Mouse (Mus musculus) spleen, adult 2 months (tissue): Measurements from ENCODE around the gene Shisa8. TPM values are rescaled to one million over a fixed set of nuclear protein-coding genes. Genes with fewer than 3 reads are reported as not detected.
A peak's percentile ranks its signal among the peaks of the same experiment; 100 is the strongest.
"Not testable (repeated sequence)": the region's sequence is repeated elsewhere in the genome, so short reads cannot be mapped to it uniquely, and the experiment has no call there.

ENCODE experiments used
- DNase-seq, 2 experiments: peaks; one replicate each; pipeline versions ENCODE4 v3.0.0 to v3.0.0-alpha.2; 2012 to 2021; ENCODE audit warnings: low spot score in 2 of 2, low read depth in 1 of 2
- H3K27ac ChIP-seq: fragments of 200-500 bp; 2 replicates; pipeline ENCODE4 v1.5.1; 2012; ENCODE audit warnings: low read length, inconsistent platforms; ENCODE audit not compliant: insufficient read depth
- H3K27me3 ChIP-seq: fragments of 200-500 bp; 2 replicates; pipeline ENCODE4 v1.6.1; 2012; ENCODE audit warnings: mild to moderate bottlenecking, moderate library complexity, low read length, inconsistent platforms; ENCODE audit not compliant: control insufficient read depth, insufficient read depth
- H3K36me3 ChIP-seq: fragments of 200-500 bp; 2 replicates; pipeline ENCODE4 v1.6.1; 2012; ENCODE audit warnings: mild to moderate bottlenecking, low read length, inconsistent platforms; ENCODE audit not compliant: control insufficient read depth, insufficient read depth
- H3K4me1 ChIP-seq: fragments of 200-500 bp; 2 replicates; pipeline ENCODE4 v1.6.1; 2011; ENCODE audit warnings: inconsistent platforms; ENCODE audit not compliant: control insufficient read depth, insufficient read depth, insufficient read length
- H3K4me3 ChIP-seq: fragments of 200-500 bp; 2 replicates; pipeline ENCODE4 v1.5.1; 2011; ENCODE audit warnings: mild to moderate bottlenecking, inconsistent platforms; ENCODE audit not compliant: insufficient read depth, insufficient read length; ENCODE audit errors: extremely low read depth
- CTCF ChIP-seq: fragments of 200-500 bp; IDR thresholded peaks from 2 replicates; pipeline ENCODE4 v1.5.1; 2011; ENCODE audit warnings: mild to moderate bottlenecking, inconsistent platforms; ENCODE audit not compliant: insufficient read depth, insufficient read length, insufficient replicate concordance; ENCODE audit errors: extremely low read depth
- POLR2A ChIP-seq: fragments of 200-500 bp; IDR thresholded peaks from 2 replicates; pipeline ENCODE4 v1.6.1; 2011; ENCODE audit warnings: low read depth, low read length, inconsistent platforms
- WGBS: fragments of 180-500 bp; shearing (Covaris S2); methylation state at CpG from one replicate; pipeline ENCODE4 v1.1.7; 2018; 5-methylcytosine and 5-hydroxymethylcytosine counted together
- polyA plus RNA-seq: library from polyadenylated mRNA; depleted of rRNA; stranded (reverse); fragments of >200 nt; gene quantifications from 2 replicates; pipeline ENCODE4 v1.2.3, GENCODE M21; 2012; rRNA removed

Shisa8 gene
- 5.4 and 14.7 TPM in 2 replicates for polyA plus RNA-seq

DNA sequence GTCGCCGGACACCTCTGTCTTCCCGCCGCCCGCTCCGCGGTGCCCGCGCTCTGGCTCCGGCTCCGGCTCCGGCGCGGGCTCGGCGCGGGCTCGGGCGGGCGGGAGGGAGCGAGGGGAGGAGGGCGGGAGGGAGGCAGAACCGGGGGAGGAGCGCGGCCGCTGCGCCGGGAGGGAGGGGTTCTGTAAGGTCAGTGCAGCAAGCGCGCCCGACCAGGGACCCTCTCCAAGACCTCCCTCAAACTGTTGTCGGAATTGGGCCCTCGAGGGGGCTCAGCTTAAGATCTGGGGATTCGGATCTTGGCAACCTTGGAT is at the start of gene Shisa8:
Gene Shisa8 (minus strand): TSS at position 64 of the 312 bp plus-strand sequence.
- H3K4me3 ChIP-seq, result peak within 1 kb of the TSS; percentile 56
- 2% methylated on average over 28 of the region's 34 CpGs for WGBS
- H3K36me3 ChIP-seq, result no peaks in the 10 kb centered on the region; the same call in 1 of the 2 replicates
- peaks cover 19% of the 10 kb centered on the region for H3K27me3 ChIP-seq
- no peak within 1 kb of the TSS for H3K27ac ChIP-seq
- TF ChIP-seq POLR2A, result no peak
- no peak for TF ChIP-seq CTCF
- no peak for DNase-seq
- peaks cover 20% of the 10 kb centered on the region for H3K4me1 ChIP-seq

- Histone ChIP-seq H3K36me3 (no peaks in the 10 kb centered on the region), H3K4me1 (no peaks in the 10 kb centered on the region; the same call in 1 of the 2 replicates), H3K27ac (no peak overlapping the region), H3K27me3 (no peaks in the 10 kb centered on the region), H3K4me3 (no peak overlapping the region)
- peak; percentile 29 to 69 for DNase-seq
- TF ChIP-seq POLR2A, result no peak
- peak; percentile 98 for TF ChIP-seq CTCF
- 11% methylated on average over 16 of the region's 16 CpGs for WGBS
Observed at GRCm38 (mm10) chr15:82259510-82259909, 46.9 kb upstream of the Shisa8 start.

DNA sequence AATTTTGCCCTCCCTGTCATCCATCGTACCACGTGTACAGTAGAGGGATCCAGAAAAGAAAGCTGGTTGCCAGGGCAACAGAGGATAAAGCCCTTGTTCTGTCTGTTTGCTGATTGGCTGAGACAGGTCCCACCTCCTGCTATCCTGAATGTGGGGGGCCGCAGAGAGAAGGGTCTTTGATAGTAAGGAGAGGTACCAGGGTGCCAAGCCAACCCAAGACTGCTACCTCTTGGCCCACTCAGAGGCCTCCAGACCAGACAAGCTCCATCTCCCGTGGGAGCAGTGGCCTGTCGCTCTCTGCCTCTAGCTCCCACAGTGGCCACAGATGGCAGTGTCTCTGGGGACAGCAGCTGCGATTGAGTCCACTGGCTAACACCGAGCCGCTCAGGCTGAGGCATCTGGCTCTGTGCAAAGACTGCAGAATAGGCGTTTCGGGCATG is 43.3 kb upstream of the Shisa8 start:
- H3K4me1 ChIP-seq, result no peaks in the 10 kb centered on the region; the same call in 1 of the 2 replicates
- 17% methylated on average over 10 of the region's 10 CpGs for WGBS
- TF ChIP-seq POLR2A (no peak), CTCF (no peak)
- H3K27ac ChIP-seq, result no peak overlapping the region
- no peaks in the 10 kb centered on the region for H3K36me3 ChIP-seq
- H3K27me3 ChIP-seq, result no peaks in the 10 kb centered on the region
- DNase-seq, result no peak
- H3K4me3 ChIP-seq, result no peak overlapping the region

GRCm38 (mm10) chr15:82255248-82255647 is 42.6 kb upstream of the Shisa8 start:
- Histone ChIP-seq H3K27ac (no peak overlapping the region), H3K36me3 (no peaks in the 10 kb centered on the region), H3K4me1 (no peaks in the 10 kb centered on the region; the same call in 1 of the 2 replicates), H3K4me3 (no peak overlapping the region), H3K27me3 (no peaks in the 10 kb centered on the region)
- no peak for DNase-seq
- no peak for TF ChIP-seq CTCF
- no peak for TF ChIP-seq POLR2A
- WGBS, result 44% methylated on average over 4 of the region's 4 CpGs

DNA sequence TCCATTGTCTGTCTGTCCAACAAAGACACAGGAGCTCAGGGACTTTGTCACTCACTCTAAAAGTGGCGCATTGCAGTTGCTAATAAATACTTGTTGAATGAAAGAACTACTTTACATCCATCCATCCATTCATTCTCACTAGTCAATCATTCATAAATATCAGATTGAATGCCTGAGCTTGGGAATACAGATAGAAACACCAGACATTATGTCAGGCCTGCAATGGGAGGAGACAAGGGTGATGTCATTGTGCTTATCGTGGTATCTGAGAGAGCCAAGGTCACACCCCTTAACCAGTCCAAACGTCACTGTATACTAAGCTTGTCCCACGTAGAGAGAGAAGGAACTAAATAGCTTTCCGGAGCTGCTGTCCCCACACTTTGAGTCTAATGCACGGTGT is 39.5 kb upstream of the Shisa8 start, which contains the start of gene 1500009C09Rik:
Gene 1500009C09Rik (plus strand): TSS at position 301 of the 400 bp plus-strand sequence.
- Histone ChIP-seq H3K27me3 (no peaks in the 10 kb centered on the region), H3K4me3 (no peak within 1 kb of the TSS), H3K27ac (no peak within 1 kb of the TSS), H3K4me1 (no peaks in the 10 kb centered on the region; the same call in 1 of the 2 replicates), H3K36me3 (no peaks in the 10 kb centered on the region)
- DNase-seq, result no peak
- WGBS, result 78% methylated on average over 6 of the region's 6 CpGs
- TF ChIP-seq CTCF (no peak), POLR2A (no peak)

DNA sequence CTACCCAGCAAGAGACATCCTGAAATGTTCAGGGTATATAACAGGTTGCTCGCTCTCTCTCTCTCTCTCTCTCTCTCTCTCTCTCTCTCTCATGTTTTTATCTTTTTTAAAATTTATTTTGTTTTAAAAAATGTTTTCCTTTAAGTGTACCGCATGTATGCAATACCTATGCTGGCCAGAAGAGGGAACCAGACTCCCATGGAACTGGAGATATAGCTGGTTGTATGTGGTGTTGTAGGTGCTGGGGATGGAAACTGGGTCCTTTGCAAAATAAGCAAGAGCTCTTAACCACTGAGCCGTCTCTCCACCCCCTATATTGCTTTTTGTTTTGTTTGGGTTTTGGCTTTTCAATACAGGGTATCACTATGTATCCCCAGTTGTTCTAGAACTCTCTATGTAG is 39.0 kb upstream of the Shisa8 start:
- 93% methylated on average over 3 of the region's 3 CpGs for WGBS

DNA sequence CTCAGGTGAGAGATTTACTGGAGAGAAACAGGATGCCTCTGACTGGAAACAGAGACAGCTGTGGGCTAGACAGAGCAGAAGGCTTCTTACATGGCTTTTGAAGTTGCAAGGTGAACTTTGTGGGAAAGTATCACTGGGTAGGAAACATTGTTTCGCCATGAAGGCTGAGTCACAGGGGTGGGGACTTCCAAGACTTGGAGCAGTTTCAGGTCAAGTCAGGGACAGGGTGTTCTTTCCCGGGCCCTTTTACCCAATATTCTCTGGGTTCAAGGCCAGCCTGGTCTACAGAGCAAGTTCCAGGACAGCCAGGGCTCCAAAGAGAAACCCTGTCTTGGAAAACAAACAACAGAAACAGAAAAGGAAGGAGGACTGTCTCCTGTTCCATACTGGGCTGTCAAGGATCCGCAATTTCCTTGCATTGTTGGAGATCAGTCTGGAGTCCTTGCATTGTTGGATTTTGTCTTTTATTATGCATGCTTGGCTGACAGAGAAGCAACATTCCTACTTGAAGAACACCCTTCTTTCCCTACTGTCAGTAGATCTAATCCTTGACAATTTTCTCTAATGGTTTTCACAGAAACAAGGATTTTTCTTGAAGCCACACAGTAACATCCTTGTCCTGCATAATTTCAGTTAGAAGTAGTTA is 34.6 kb upstream of the Shisa8 start:
- H3K4me3 ChIP-seq, result no peak overlapping the region
- no peaks in the 10 kb centered on the region; the same call in 1 of the 2 replicates for H3K4me1 ChIP-seq
- no peaks in the 10 kb centered on the region for H3K27me3 ChIP-seq
- no peaks in the 10 kb centered on the region for H3K36me3 ChIP-seq
- TF ChIP-seq POLR2A, result no peak
- TF ChIP-seq CTCF, result no peak
- no peak for DNase-seq
- H3K27ac ChIP-seq, result no peak overlapping the region
- 68% methylated on average over 3 of the region's 3 CpGs for WGBS

More for the DNA sequence above, 39.0 kb upstream of the Shisa8 start:
- TF ChIP-seq CTCF (no peak), POLR2A (no peak)
- Histone ChIP-seq H3K4me1 (no peaks in the 10 kb centered on the region; the same call in 1 of the 2 replicates), H3K4me3 (no peak overlapping the region), H3K27me3 (no peaks in the 10 kb centered on the region), H3K36me3 (no peaks in the 10 kb centered on the region), H3K27ac (no peak overlapping the region)
- DNase-seq, result no peak

DNA sequence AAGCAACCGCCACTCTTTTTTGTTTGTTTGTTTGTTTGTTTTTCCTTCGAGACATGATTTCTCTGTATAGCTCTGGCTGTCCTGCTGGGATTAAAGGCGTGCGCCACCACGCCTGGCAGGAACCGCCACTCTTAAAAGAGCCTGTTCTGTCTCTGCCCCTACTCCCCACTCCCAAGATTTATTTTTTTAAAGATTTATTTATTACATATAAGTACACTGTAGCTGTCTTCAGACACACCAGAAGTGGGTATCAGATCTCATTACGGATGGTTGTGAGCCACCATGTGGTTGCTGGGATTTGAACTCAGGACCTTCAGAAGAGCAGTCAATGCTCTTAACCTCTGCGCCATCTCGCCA is 32.2 kb upstream of the Shisa8 start:
- H3K27me3 ChIP-seq, DNase-seq, H3K4me1 ChIP-seq, H3K27ac ChIP-seq, H3K36me3 ChIP-seq: not testable (repeated sequence)
- WGBS, result 23% methylated on average over 9 of the region's 9 CpGs
- peak overlapping the region; percentile 99; the same call in 1 of the 2 replicates for H3K4me3 ChIP-seq
